Mouse (Mus musculus) natural killer cell, adult 2 months (primary cell): ENCODE results near the gene Hist1h2bn.
A peak's percentile ranks its signal among the peaks of the same experiment; 100 is the strongest.
"Not testable (repeated sequence)": the region's sequence is repeated elsewhere in the genome, so short reads cannot be mapped to it uniquely, and the experiment has no call there.

Experiments
- DNase-seq, 2 experiments: peaks; one replicate each; pipeline ENCODE4 v3.0.0; 2022; ENCODE audit warnings: low spot score in 2 of 2

Gene Hist1h2bn

DNA sequence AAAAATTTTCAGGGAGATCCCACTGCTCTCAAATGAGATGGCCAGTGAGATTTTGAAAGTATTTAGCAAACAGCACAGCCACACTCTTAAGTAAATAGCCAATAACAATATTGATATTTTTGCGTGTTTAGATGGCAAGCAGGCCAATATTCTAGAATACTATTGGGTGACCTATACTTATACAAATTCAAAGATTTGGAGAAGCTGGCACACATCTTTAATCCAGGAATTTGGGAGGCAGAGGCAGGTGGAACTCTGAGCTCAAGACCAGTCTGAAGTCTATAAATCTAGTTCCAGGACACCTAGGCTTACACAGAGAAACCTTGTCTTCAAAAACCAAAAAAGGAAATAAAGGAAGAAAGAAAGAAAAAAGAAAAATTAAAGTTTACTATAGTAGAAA lies 27.7 kb downstream of the Hist1h2bn start:
- DNase-seq: no peak

- DNase-seq: not testable (repeated sequence)
These were observed 28.7 kb downstream of the Hist1h2bn start for GRCm38 (mm10) chr13:21782361-21783254.

- DNase-seq: peak; percentile 64 to 65
These were observed 29.3 kb downstream of the Hist1h2bn start, which contains the start of gene Hist1h3i for GRCm38 (mm10) chr13:21783255-21783617. Gene Hist1h3i (minus strand): TSS chr13:21783370.

DNA sequence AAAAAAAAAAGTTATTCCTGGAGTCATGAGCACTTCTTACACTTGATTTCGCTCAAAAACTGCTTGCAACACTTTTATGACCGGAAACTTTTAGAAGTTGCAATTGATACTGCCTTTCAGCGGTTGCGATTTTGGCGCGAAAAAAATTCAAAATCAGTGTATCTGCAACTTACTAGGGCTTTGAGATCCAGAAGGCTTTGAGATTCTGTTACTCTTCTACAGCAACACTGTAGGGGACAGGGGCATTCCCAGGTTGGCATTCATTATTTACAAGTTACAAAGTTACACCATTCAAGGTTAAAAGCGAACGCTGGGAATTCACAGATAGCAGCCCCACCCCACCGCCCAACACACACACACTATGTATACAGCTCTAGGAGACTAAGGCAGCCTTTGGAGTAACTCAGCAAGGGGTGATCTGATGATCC lies 29.8 kb downstream of the Hist1h2bn start:
- peak; percentile 14 for DNase-seq

GRCm38 (mm10) chr13:21784311-21784710 lies 30.4 kb downstream of the Hist1h2bn start:
- no peak for DNase-seq

DNA sequence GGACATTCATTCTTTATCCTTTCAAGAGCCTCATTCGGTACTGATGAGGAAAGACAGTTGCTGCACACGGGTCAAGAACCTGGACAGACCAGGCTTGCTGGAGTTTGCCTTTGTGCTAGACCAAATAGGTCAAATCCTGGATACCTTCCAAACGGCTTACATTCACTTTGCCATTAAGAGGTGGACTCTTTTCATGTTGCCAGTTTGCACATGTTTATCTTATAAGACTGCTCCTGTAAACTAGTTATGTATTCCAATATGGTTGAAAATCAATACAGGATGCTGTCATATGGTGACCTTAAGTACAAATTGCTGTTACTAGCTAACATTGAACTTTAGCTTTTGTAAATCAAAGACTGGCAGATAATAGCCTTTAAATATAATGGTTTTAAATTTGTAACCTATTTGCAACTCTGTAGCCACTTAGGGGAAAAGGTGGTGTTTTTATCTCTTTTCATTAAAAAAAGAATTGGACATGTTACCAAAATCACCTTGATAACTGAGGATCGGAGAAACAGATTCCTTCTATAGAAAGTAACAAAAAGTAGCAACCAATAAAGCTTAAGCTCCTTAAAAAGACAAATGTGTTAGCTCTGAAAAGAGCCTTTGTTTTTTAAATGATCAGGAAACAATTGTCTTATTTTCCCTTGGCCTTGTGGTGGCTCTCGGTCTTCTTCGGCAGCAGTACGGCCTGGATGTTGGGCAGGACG lies 32.4 kb downstream of the Hist1h2bn start:
- no peak for DNase-seq

- peak; percentile 86 to 89 for DNase-seq
These were observed 33.1 kb downstream of the Hist1h2bn start, which contains the start of the genes Hist1h2an and Hist1h2bp for GRCm38 (mm10) chr13:21786899-21787629. Gene Hist1h2an (minus strand): TSS chr13:21787218. Gene Hist1h2bp (plus strand): TSS chr13:21787461.

- no peak for DNase-seq
These were observed 34.1 kb downstream of the Hist1h2bn start for GRCm38 (mm10) chr13:21787760-21788593.

- no peak for DNase-seq
These were observed 36.0 kb downstream of the Hist1h2bn start for GRCm38 (mm10) chr13:21789925-21790324.

- DNase-seq: no peak
These were observed 36.8 kb downstream of the Hist1h2bn start for GRCm38 (mm10) chr13:21790601-21791283.

- DNase-seq: no peak
These were observed 41.7 kb downstream of the Hist1h2bn start for GRCm38 (mm10) chr13:21795584-21795983.

DNA sequence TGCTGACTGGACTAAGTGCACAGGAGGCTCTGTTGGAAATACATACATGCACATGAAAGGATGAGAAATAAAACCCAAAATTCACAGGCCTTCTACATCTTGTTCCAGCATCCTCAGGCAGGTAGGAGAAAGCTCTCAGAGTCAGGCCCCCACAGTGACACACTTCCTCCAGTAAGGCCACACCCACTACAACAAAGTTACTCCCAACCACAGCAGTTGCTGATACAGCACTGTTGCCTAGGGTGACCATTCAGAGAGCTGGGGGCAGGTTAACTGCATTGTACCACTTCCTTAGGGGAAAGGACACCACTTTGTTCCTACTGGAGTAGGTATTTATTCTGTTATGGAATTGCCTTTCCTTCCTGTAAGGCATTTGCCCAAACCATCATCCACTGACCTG lies 43.2 kb downstream of the Hist1h2bn start:
- DNase-seq: not testable (repeated sequence)

DNA sequence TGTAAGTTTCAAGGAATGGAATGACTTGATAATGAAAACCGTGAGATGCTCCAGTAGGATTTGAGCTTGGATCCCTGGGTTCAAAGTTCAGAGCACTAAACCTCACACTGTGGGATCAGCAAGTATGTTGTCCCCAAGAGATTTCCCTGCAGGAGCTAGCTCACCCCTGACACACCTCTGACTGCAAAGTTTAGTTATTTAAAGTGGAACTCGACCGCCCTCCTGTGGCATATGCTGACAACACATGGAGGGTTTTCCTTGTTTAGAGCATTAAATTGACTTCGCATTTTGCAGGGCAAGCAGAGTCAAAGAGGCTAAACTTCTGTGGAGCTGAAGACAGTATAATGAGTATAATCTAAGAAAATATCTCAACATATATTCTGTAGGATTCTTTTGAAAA lies 49.1 kb downstream of the Hist1h2bn start:
- DNase-seq: not testable (repeated sequence)
